In genomic region chr6:72550025-72550424, GRCm38 (mm10) we compare ENCODE assay signal across 1 mouse cellular context.
TF ChIP-seq lines count a peak whose summit lies in the region.

No protein-coding gene starts in this region.

TF ChIP-seq in MEL, 35 proteins besides CTCF, POLR2A, EP300 and RAD21 (continued from another document):
- TF ChIP-seq SMC3 (IDR thresholded peaks at IDR 0.05; ENCODE audit: low read depth, low read length) (no peak), MYB (IDR thresholded peaks at IDR 0.05; ENCODE audit: low read depth, low read length) (no peak)
